Mouse (Mus musculus) right cerebral cortex, postnatal 10 days (tissue): ENCODE measurements at regions not wholly inside any gene's neighbourhood (a gene's known extent, or its start where the extent isn't known, plus 50 kb on each side); places are given as distances from the start of the nearest gene placed in this dataset.
A peak's percentile ranks its signal among the peaks of the same experiment; 100 is the strongest.

Source experiments
- DNase-seq, 2 experiments: peaks; one replicate each; pipeline ENCODE4 v3.0.0; 2021; ENCODE audit warnings: low spot score in 2 of 2

DNA sequence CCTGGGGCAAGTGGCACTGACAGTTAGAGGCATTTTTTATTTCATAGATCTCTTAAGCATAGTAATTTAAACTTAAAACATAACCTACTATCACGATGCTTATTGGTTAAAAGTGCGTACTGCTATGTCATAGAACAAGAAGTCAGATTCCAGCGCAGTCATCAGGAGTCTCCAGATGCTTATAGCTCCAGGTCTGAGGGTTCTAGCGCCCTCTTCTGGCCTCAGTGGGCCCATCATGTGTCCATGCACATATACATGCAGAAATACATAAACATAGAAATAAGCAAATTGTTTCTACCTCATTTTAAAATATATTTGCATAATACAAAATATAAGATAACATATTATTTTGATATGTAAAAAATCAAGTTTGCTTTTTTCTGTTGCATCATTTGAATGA, 1002.8 kb upstream of the Adgrl2 start:
- no peak for DNase-seq

DNA sequence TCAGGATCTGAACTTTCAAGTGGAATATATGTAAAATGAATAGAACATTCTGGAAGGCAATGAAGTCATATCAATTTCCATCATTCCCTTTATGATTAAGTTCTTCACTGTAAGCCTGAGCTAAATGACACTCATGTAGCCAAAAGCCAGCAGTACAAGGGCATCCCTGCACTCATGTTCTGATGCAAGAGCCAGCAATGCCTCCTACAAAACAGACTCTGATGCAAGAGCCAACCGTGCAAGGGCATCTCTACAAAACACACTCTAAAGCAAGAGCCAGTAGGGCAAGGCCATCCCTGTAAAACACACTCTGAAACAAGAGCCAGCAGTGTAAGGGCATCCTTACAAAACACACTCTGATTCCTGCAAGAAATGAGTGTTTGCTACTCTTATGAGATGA, 997.4 kb upstream of the Adgrl2 start:
- no peak for DNase-seq

DNA sequence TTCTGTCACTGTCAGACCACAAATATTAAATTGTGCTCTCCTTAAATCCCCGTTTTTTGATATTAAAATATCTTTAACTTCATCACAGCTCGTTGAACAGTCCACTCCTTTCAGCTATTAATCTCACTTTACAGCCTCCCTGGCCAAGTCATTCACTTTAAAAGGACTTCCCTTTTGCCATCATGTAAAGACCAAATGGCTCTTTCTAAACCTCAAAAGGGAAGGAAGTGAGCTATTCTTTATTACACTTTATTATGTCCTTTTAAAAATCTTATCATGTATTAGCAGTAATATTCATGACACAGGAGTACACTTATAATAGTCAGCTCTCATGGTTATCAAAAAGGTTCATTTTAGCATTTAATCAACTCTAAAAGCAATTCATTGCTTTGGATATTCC, 966.6 kb upstream of the Adgrl2 start:
- no peak for DNase-seq

DNA sequence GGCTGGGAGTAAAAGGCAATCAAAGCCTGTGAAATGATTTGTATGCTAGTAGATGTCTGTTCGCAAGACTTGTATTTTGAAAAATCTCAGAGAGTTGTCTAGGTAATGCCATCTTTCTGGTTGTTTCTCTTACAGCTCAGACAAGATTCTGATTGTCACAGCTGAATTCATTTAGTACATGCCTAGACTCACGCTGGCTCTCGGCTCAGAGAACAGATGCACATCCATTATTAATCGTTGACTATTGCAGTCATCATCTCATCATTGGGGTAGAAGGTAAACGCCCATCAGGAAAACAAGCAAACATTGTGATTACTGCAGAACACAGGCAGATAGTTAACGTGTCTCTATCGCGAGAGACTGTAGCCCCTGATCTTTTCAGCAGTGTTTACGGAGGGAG, 945.8 kb upstream of the Adgrl2 start:
- peak in 1 of 2 experiments; percentile 30 for DNase-seq

DNA sequence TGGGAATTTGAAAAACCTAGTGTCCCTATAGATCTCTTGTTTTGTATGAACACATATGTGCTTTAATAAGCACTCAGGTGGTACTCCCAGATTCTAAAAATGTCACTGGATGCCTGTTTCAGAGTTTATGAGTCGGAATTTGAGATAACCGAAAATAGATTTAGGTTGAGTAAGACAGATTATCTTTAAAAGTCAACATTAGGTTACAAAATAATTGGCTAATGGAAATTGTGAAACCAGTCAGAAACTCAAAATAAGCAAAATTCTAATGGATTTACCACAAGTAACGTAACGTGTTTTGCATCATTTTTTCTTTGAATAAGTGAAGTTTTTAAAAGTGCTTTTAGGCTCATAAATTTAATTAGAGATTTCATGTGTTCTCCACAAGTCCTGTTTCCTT, 944.5 kb upstream of the Adgrl2 start:
- no peak for DNase-seq

DNA sequence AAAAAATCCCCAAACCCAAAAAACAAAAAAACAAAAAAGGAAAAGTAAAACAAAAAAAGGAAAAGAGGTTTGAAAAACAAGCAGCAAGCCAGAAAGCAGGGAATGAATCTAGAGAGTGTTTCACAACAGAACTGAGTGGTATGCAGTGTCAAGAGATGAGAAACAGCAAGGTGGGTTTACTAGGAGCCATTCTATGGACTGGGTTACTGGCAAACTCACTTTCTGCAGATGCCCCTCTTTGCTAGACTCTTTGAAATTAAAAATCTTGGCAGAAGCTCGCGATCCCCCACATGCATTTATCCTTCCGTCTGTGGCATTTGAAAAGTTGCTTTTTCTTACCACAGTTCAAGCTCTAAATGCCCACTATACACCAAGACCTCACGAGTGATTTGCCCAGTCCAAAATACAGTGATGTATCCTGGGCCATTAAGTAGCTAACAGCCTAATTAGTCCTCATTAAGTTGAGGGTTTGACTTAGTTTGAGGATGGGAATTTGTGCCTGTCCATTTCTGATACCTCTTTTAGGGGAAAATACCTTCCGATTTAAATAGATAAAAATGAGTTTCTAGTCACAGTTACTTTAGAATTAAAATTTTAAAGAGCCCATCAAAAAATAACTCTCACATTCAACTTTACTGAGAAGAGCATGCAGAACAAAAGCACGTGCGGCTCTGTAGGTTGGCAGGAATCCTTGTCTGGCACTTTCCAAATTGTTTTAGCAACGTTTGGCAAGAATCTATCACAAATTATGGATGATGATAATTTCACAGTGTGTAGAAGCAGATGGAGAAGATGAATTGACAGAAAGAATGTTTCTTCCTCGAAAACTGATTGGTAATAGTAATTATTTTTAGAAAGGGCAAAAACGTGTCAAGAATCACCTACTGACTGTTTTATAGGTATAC, 938.4 kb upstream of the Adgrl2 start:
- peak; percentile 38 to 44 for DNase-seq

DNA sequence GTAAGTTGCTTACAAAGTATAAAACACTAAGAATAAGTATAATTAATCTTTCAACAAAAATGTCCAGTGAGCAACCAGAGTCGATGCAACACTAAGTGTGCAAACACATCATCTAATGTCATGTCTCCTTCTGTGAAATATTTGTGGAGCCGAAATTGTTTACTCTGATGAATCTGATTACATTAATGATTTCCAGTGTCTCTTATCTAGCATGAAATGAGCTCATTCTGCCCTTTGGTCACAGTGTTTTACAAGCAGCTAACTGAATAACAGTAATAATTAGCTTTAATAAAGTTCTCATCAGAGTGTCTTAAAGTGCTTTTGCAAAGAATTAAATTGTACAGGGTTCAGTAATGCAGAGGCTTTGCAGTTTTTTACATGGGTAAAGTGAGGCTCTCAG, 929.9 kb upstream of the Adgrl2 start:
- DNase-seq: no peak

DNA sequence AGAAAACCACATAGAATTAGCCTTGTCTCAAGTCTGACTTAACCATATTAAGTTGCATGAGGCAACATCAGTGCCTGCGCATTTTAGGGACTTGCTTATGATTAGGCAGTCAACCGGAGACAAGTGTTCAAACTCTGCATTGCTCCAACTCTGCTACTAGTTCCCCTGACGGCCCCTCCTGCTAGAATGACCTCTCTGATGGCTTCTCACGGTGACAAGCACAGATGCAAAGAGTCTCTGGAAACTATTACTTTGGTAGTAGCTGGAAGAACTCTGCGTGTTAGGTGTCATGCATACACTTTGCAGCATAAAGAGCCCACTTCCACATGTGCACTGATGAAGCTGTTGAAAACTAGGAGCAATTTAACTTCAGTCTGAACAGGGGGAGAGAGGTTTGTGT, 927.8 kb upstream of the Adgrl2 start:
- no peak for DNase-seq

DNA sequence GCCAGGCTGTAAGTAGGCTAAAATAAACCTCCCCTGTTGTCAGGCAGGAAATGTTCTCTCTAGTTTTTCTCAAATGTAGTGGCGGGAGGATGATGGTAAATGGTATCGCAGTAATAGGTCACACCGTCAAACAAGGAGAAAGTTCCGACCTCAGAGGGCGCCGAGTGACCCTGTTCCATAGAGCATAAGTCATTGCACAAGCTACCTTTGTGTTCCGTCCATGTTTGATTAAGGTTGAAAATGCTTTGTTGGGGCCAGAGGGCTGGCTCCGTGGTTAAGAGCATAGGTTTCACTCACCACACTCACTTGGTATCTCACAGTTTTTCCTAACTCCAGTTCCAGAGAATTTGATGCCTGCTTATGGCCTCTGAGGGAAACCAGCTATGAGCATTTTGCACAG, 920.4 kb upstream of the Adgrl2 start:
- no peak for DNase-seq

DNA sequence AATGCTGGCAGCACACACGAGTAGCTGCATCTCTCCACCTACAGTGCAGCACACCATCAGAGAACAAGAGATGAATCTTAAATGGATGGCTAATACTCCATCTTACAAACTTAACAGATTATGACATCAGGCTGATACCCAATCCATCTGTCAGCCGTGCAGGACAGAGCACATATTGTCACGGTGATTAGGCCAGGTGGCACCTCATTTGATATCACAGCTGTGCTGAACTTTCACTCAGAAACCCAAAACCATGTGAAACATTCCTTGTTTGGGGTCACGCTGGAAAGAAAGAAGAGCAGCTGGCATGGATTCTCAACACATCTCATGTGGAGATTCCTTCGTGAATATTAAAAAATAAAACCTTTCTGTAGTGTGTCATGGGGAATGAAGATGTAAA, 911.4 kb upstream of the Adgrl2 start:
- no peak for DNase-seq

DNA sequence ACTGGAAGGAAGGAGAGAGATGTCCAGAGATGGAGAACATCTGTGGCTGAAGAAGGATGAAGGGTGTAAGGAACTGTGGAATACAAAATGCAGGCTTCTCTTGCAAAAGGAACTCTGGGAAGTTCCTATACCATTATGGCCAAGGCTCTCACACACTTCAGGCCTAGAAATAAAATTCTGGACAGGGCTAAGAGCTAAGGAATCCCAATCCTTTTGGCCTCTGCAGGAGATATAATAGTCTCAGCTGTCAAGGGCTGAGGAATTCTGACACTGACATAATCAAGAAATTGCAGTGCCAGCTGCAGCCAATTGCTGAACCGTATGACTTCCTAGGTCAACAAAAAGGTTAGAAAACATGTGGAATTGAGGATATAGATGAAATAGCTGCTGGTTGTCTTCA, 886.2 kb upstream of the Adgrl2 start:
- no peak for DNase-seq

DNA sequence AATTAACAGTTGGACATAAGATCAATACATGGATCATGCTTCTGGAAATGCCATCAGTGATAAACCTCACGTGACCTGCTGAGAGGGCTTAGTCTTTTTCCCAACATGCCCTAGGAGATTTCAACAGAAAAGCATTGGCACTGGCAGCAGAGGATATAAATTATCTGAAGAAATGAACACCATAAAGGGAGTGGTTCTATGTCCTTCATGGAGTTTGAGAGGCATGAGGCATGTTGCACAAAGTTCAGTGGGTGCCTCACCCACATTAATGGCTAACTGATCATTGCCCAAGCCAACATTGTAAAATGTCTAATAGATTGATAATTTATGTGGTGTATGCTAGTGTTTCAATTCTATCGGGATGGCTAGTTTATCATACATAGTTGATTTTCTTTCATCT, 875.6 kb upstream of the Adgrl2 start:
- DNase-seq: no peak

DNA sequence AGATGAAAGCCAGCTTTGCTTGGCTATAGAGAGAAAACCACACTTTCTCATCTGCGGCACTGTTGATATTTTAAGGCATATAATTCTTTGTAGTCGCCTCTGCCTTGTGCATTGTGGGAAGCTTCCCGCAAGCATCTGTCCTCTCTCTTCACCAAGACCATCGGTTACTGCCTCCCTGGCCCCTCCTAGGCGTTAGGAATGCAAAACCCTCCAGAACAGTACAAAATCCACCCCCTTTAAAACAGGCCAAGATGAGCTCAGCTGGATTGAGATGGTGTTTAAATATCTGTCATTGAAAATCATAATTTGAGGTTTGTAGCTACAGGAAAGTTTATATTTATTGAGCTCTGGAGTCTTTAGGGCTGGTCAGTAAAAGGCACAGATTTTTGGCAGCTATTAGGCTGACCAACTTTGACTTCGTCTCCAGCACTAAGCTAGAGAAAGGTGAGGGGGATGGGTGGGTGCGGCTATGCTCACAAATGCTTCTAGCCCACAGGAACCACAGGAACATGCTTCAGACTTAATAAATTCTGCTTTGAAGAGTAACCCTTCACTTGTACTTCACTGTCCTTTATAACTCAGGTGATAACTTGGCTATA, 856.7 kb upstream of the Adgrl2 start:
- no peak for DNase-seq

DNA sequence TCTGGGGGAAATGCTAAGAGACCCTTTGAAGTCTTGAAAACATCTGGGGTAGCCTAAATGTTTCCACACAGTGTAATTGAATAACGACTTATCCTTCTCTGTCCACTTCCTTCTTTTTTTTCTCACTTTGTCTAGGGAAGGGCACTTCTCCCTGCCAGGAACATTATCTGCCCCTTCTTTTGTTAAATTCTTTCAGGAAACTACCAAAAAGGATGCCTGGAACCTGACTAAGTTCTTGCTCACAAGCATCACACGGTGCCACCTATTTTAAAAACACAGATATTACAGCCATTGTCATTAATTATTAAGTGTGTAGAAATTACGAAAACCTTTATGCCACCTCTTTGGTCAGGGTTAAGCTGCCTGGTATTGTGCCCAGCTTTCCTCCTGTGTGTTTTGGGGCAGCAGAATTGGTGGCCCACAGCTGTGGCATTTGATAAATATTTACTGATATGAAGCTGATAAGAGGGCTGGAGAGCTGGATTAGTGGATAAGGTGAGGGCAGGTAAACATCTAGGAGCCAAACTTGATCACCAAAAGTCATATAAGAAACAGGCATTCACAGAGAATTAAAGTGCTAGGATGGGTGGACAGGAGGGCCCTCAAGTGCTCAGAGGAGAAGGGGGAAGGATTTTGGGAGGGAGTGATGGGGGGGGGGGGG, 855.6 kb upstream of the Adgrl2 start:
- no peak for DNase-seq

DNA sequence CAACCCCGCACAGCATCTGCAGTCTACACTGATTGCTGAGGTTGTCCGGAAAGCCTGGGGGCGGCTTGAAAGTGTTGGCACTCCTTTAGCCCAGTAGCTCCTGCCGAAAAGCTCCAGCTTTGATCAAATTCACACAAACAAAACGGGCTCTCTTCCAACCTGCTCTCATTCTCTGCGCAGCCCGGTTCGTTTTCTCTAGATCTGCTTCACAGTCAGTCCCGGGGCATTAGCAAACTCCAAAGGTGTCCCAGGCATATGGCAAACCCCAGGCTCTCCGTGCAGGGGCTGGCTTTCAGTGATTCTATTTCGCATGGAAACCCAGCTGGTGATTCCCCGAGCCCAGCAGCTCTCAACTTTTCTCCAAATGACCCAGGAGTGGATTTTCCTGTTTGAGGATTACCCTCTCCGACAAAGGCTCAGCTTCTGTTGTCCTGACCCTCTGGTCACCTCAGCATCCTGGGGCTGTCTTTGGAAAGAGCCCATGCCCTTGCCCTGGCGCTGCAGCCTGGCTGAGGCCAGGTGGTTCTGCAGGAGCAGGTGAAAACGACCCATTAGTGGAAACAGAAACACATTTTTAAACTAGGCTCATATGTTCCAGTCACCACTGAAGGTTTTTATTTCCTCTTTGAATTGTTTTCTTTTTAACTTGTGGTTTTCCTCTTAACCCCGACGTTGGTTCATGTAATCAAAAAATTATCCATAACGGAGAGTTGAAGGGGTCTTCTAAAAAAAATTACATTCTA, 854.9 kb upstream of the Adgrl2 start:
- peak; percentile 36 to 43 for DNase-seq

DNA sequence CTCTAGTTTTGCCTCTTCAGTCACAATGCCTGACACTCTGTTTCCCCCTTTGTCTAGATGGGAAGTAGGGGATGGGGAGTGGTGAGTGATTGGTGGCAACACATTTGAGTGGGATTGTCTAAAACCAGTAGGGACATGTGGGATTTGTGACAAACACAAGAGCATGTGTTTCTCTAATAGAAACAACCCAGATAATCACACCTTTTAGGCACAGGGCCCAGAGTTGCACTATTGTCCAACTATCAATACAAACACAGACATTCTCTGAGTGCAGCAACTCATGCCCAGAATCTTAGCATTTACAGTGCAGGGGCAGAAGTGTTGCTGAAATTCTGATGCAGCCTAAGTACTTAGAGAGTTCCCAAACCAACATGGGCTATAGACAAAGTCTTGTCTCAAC, 847.6 kb upstream of the Adgrl2 start:
- no peak for DNase-seq

DNA sequence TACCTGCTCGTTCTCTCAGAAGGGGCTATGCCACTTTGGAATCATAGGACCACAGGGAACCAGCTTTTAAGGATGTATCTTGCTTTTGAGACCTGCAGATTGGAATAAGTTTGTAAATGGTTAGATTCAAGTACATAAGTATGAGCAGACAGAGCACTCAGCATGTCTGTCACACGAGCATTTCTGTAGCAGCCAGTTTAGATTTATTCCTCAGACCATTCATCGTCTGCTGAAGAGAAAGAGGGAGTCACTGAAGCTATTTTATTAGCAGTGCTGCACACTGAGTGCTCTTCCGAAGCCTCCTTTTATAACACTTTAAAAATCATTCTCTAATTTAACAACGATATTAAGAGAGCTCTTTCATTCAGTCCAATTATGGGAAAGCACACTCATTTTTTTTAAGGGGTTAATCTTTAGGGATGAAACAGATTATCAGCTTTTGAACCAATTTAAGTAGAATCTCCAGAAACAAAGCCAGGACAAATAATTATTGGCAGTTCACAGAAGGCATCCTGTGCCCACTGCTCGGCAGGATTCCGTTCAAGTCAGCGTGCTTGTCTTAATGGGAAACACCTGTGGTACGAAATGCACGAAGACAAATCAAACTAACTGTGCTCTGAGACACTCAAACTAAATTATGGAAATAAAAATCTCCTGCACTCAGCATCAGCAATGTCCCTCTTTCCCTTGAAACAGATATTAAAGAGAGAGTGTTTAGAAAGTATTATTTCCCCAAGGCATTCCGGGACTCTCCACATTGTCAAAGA, 846.3 kb upstream of the Adgrl2 start:
- DNase-seq: no peak

DNA sequence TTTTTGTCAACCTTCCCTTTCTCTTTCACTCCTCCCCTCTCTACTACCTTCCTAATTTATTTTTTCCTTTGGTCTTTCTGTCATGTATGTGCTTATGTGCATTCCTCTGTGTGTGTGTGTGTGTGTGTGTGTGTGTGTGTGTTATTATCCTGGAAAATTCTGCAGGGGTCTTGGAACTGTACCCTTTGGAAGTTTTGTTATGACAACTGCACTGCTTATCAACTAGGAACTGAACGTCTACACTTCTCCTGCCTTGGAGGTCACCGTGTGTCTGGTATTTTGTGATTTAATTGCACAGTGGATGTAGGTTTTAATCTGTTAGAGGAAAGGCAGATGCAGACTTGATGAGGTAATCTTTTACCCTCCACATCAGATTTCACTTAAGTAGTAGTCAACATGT, 836.8 kb upstream of the Adgrl2 start:
- no peak for DNase-seq

DNA sequence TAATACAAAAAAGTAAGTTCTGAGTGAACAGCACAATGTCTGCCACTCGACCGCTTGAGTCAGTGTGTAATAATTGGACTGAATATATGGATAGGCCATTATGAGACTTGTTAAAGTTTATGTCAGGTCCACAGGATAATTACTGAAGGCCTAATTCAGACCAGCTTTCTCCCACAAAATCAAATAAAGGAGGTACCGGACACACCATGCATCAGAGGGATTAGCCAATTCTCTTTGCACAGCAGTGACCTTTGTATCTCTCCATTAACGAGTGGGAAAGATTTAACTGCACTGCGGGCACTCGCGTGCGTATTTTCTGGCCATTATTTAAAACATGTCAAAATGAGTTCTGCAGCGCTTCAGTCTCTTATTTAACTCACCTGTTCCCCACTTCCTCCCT, 836.4 kb upstream of the Adgrl2 start:
- DNase-seq: no peak

DNA sequence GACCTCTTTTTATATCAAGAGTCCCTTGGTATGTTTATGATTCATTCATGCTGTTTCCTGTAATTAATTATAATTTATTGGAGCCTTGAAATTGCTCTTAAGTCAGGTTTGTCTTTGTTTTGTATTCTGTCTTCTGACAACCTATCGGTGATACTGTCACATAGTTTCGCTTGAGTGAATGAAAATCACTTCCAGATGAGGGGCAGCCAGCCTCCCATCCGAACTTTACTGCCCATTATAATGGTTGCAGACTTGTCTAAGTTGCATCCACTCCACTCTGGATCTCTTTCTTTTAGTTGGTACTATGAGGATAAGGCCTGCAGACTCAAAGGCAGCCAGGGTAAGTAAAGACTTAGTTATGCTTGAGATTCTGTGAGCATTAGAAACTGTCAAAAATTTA, 830.3 kb upstream of the Adgrl2 start:
- no peak for DNase-seq

DNA sequence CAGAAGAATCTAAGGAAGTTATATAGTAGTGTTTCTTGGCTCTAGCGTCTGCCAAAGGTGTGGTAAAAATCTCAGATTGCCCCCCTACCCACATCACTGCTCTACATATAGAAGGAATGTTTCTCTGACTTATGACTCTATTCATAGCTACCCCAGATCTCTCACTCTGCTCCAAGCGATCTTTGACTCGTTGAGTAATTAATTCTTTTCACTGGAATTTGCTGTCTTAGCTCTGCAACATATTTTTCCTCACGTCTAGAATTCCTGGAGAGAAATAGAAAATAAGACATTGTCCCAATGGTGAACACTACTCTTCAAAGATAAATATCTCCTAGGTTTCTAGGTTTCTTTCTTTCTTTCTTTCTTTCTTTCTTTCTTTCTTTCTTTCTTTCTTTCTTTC, 829.5 kb upstream of the Adgrl2 start:
- no peak for DNase-seq

DNA sequence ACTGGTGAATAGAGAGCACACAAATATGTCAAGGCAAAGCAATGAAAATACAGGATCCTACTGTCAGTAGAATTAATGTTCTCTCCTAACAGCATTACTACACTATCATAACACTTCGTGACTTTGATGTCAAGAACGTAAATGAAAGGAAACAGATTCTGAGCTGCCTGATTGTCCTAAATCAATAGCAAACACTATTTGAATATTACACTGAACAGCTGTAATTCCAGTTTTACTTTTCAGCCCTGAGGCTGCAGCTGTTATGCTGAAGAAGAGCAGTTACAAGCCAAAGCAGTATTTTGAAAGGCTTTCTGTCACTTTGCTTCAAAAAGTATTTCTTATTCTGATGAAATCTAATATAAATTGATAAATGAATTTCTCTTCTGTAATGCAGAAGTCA, 828.7 kb upstream of the Adgrl2 start:
- DNase-seq: no peak
